Mouse (Mus musculus) bone marrow, adult 2 months (tissue): ENCODE results near the gene Tvp23b. TPM values are rescaled to one million over a fixed set of nuclear protein-coding genes. Genes with fewer than 3 reads are reported as not detected.

ENCODE experiments used
- H3K27ac ChIP-seq: fragments of 200-500 bp; 2 replicates; pipeline ENCODE4 v1.5.1; 2012; ENCODE audit warnings: low read depth, mild to moderate bottlenecking, control low read depth, inconsistent platforms, low read length; ENCODE audit not compliant: control insufficient read depth, poor library complexity, insufficient read depth
- H3K4me1 ChIP-seq: fragments of 200-500 bp; 2 replicates; pipeline ENCODE4 v1.6.1; 2011; ENCODE audit warnings: low read length; ENCODE audit not compliant: control insufficient read depth, insufficient read depth
- H3K4me3 ChIP-seq: fragments of 200-500 bp; replicated peaks from 2 replicates; pipeline ENCODE3; 2011; ENCODE audit warnings: mild to moderate bottlenecking, low read depth, low read length, control low read depth; ENCODE audit not compliant: control insufficient read depth
- CTCF ChIP-seq: fragments of 200-500 bp; IDR thresholded peaks from 2 replicates; pipeline ENCODE4 v1.5.1; 2011; ENCODE audit warnings: low read length, control low read depth; ENCODE audit not compliant: control insufficient read depth, insufficient read depth
- POLR2A ChIP-seq: fragments of 200-500 bp; IDR thresholded peaks from 2 replicates; pipeline ENCODE4 v1.6.1; 2011; ENCODE audit warnings: low read depth, mild to moderate bottlenecking, control low read depth, low read length, borderline replicate concordance; ENCODE audit not compliant: control insufficient read depth
- WGBS: fragments of 180-500 bp; shearing (Covaris S2); methylation state at CpG from one replicate; pipeline ENCODE4 v1.1.7; 2018; 5-methylcytosine and 5-hydroxymethylcytosine counted together
- polyA plus RNA-seq: library from polyadenylated mRNA; stranded (reverse); fragments of >200 nt; gene quantifications from 2 replicates; pipeline ENCODE4 v1.2.4, GENCODE M21; 2011; ENCODE audit warnings: low replicate concordance; ENCODE audit not compliant: missing spikeins, insufficient read depth, insufficient read length

The Tvp23b gene
- polyA plus RNA-seq, 1 experiment, result 11.0 TPM

DNA sequence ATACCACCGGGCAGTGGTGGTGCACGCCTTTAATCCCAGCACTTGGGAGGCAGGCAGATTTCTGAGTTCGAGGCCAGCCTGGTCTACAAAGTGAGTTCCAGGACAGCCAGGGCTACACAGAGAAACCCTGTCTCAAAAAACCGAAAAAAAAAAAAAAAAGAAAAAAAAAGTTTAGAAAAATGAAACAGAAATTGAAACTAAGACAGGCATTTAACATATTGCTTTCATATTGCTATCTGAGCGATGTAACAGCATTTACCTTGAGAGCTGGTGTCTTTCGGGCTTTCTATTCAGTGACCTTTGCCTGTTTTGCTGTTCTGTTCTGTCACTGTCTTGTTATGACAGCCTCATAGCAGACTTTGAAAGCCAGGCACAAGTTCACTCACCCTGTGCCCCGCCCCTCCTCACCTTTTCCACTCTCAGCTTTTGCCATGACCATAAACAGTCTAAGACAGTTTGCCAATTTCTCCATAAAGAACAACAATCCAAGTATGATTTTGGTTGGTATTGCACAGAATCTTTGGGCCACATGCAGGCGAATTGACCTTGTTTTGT is 78.4 kb downstream of the Tvp23b start:
- TF ChIP-seq CTCF, result no peak
- H3K27ac ChIP-seq, result no peak overlapping the region
- 70% methylated on average over 8 of the region's 8 CpGs for WGBS
- no peak overlapping the region for H3K4me3 ChIP-seq
- no peaks in the 10 kb centered on the region for H3K4me1 ChIP-seq

DNA sequence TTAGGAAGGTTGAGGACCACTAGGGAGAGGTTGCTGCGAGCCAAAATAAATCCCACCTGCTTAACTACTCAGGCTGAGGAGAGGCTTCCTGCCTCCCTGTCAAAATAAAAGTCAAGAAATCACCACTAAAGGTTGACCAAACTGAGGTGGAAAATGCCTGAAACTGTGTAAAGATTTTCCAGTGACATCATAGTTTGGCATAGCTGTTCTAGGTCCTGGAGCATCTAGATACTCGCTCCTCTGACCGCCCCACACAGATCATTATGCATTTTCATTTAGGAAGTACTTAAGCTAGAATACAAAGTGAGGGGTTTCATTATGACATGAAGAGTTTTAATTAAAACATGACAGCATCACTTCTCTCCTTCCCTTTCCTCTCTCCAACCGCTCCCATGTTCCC is 84.0 kb downstream of the Tvp23b start:
- Histone ChIP-seq H3K4me3 (no peak overlapping the region), H3K27ac (no peak overlapping the region), H3K4me1 (no peaks in the 10 kb centered on the region)
- 72% methylated on average over 4 of the region's 4 CpGs for WGBS
- TF ChIP-seq CTCF (no peak), POLR2A (no peak)

DNA sequence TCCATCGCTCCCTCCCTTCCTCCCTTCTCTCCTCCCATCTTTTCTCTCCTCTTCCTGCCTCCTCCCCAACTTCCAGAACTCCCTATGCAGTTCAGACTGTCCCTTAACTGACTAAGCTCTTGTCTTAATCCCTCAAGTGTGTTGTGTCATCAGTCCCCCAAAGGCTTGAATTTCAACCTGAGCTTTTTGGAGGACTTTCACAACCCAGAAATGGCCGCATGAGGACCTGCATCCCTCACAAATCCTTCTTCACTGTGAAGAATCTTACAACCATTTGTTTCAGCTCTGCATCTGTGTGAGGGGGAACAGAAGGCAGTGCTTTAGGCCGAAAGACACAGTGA is 87.1 kb downstream of the Tvp23b start:
- H3K4me1 ChIP-seq, result no peaks in the 10 kb centered on the region
- H3K4me3 ChIP-seq, result no peak overlapping the region
- TF ChIP-seq POLR2A (no peak), CTCF (no peak)
- no peak overlapping the region for H3K27ac ChIP-seq
- 50% methylated on average over 3 of the region's 3 CpGs for WGBS

Other genes with a start within 250 kb of the Tvp23b start
- gene Lrrc75a, start 230.9 kb upstream of the Tvp23b start, polyA plus RNA-seq, result 0.49 and 2.5 TPM in 2 replicates
- gene Mmgt2, start 230.8 kb upstream of the Tvp23b start, polyA plus RNA-seq, result 5.2 and 6.8 TPM in 2 replicates
- 0.66 and 2.3 TPM in 2 replicates for gene Zfp287, start 147.6 kb upstream of the Tvp23b start, polyA plus RNA-seq
- gene Gm10428, start 126.4 kb upstream of the Tvp23b start, polyA plus RNA-seq, result not detected in 2 replicates
- 1.9 and 2.6 TPM in 2 replicates for gene Zfp286, start 90.0 kb upstream of the Tvp23b start, polyA plus RNA-seq
- 1.5 and 4.3 TPM in 2 replicates for gene Trim16, start 59.2 kb upstream of the Tvp23b start, polyA plus RNA-seq
- gene Fbxw10, start 32.4 kb upstream of the Tvp23b start, polyA plus RNA-seq, result 0.79 and 2.5 TPM in 2 replicates
- not detected in 2 replicates for gene Cdrt4, start 71.7 kb downstream of the Tvp23b start, polyA plus RNA-seq
- gene Tekt3, start 182.2 kb downstream of the Tvp23b start, polyA plus RNA-seq, result not detected in 2 replicates
- 2.7 and 4.2 TPM in 2 replicates for gene Pmp22, start 249.5 kb downstream of the Tvp23b start, polyA plus RNA-seq